Mouse (Mus musculus) cerebellum, adult 2 months (tissue): ENCODE results near the gene E2f8.

Source experiments
- CTCF ChIP-seq: fragments of 200-500 bp; IDR thresholded peaks from 2 replicates; pipeline ENCODE4 v1.5.1; 2011; ENCODE audit warnings: low read depth, mild to moderate bottlenecking, control low read depth, low read length, moderate library complexity, borderline replicate concordance; ENCODE audit not compliant: insufficient read depth
- POLR2A ChIP-seq: fragments of 200-500 bp; IDR thresholded peaks from 2 replicates; pipeline ENCODE4 v1.6.1; 2011; ENCODE audit warnings: low read length, control low read depth, borderline replicate concordance; ENCODE audit not compliant: insufficient read depth

- no peak for TF ChIP-seq CTCF
- TF ChIP-seq POLR2A: no peak
These were observed 46.3 kb downstream of the E2f8 start for GRCm38 (mm10) chr7:48834989-48835626.
